Mouse (Mus musculus) effector memory CD4-positive, alpha-beta T cell, adult 5 months (primary cell): Measurements from ENCODE around the gene Xrcc6. TPM values are rescaled to one million over a fixed set of nuclear protein-coding genes. Genes with fewer than 3 reads are reported as not detected.

ENCODE experiments used
- polyA plus RNA-seq: library from polyadenylated mRNA; unstranded; fragments of 100-300 nt; shearing (Covaris generic); gene quantifications from one replicate; pipeline ENCODE4 v1.2.1, GENCODE M21; 2017

The Xrcc6 gene
- 36.4 TPM for polyA plus RNA-seq

DNA sequence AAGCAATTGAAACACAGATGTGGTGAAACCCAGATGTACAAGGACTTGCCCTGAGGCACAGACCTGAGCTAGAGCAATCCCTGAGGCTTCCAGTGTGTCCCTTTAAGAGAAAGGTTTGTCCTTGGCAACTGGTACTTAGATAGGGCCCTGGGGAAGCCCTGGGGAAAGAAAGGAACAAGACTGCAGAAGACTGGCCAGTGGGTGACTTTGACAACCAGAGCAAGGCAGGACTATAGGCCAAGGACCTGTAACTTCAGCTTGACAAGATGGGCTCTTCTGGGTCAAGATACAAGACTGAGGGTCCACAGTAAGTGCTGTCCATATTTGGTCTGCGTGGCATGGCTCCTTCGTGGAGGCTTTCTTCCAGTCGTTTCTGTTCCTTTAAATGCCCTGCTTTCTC, at the start of gene Xrcc6:
Gene Xrcc6 (plus strand): TSS at position 190 of the 400 bp plus-strand sequence.

DNA sequence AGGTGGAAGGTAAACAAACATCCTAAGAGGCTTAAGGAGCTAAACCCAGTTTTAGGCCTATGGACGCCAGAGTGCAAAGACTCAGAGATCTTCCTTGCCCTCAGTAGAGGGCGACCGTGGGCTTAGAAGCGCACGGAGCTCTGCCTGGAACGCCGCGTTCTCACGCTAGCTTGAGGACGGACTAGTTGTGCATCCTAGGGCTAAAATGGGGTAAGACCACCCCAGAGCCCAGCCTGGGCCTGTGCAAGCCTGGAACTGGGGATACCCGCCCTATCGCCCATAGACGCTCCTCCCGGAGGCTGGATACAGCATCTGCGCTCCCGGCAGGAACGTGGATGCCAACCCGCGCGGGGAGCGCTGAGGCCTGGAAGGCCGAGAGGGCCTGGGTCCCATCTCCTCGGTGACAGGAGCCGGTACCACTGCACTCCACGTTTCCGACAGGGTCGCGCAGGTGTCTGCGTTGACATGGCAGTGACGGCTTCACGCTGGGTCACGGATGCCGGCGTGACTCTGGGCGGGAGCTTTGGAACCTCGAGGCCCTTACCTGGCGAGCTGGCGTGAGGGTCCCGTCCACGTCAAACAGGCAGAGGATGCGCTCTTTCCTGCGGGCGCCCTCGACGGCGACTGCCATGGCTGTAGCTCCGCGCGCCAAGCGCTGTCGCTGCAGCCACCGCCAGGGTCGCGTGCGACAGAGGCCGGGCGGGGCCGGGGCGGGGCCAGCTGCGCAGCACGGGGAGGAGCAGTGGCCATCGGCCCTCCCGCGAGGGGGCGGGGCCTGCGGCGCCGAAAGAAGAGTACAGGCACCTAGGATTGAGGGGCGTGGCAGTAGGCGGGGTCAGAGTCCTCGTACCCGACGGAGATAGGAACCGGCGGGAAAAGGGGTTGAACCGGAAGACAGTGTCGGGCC, 27.2 kb upstream of the Xrcc6 start, which contains the start of gene Pmm1:
Gene Pmm1 (minus strand): TSS at position 760 of the 907 bp plus-strand sequence.

DNA sequence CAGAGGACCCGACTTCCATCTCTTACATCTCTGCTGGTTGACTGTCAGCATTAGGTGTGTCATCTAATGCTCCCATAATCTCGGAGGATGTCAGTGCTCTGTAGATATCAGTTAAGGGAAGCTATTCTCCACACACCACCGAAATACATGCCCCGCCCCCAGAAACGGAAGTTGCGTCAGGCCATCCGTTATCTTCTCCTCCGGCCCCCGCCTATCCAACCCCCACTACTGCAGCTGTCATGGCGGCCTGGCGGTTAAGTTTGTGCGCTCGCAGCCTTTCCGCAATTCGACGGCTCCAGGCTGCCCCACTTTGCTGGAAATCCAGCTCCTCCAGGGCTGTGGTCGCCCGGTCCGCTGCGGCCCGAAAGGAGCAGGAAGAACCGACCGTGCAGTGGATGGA, 7.3 kb upstream of the Xrcc6 start, which contains the start of gene 1700029P11Rik:
Gene 1700029P11Rik (plus strand): TSS at position 220 of the 400 bp plus-strand sequence.

DNA sequence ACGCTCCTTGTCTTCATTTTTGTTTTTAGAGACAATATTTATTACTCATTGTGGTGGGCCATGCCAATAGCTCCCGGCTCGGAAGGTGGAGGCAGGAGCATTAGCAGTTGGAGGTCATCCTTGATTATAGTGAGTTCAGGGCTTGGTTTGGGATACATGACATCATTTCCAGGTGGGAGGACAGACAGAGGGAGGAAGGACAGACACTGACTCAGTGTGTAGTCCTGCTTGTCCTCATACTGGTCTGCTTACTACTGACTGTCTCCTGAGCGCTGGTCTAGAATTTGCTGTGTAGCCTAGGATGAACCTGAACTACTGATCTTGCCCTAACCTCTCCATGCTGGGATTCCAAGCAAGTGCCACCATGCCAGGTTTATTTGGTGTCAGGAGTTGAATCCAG, 46.1 kb downstream of the Xrcc6 start, which contains the start of gene Desi1:
Gene Desi1 (minus strand): TSS at position 101 of the 400 bp plus-strand sequence.

DNA sequence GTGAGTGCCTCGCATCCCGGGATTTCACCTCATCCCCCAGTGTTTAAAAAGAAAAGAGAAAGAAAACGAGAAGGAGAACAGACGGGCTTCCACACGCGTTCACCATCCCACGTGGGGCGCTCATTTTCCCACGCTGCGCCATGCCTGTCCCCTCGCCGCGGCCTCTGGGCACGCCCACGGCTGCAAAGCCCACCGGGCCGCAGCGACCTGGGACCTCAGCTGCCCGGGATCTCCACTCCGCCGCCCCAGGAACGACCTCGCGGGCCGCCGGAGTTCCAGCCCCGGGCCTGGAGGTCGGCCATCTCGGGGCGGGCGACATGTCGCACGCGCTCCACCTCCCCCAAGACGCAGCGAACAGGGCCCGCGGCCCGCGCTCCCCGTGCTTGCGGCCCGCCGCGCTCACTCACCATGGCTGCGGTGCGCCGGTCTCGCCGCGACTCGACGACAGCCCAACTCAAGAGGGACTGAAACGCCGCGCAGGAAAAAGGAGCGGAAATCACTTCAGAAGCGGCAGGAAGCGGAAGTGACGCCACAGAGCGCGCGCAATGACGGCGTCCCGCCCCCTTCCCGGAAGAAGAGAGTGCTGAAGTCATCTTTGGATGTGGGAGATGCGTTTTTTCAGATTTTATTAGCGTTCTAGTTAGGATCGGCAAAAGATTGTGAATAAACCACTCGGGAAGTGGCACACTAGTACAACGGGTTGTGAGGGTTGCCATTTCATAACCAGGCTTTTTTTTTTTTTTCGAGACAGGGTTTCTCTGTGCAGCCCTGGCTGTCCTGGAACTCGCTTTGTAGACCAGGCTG, 59.6 kb downstream of the Xrcc6 start, which contains the start of gene Snu13:
Gene Snu13 (minus strand): TSS at position 519 of the 804 bp plus-strand sequence.

DNA sequence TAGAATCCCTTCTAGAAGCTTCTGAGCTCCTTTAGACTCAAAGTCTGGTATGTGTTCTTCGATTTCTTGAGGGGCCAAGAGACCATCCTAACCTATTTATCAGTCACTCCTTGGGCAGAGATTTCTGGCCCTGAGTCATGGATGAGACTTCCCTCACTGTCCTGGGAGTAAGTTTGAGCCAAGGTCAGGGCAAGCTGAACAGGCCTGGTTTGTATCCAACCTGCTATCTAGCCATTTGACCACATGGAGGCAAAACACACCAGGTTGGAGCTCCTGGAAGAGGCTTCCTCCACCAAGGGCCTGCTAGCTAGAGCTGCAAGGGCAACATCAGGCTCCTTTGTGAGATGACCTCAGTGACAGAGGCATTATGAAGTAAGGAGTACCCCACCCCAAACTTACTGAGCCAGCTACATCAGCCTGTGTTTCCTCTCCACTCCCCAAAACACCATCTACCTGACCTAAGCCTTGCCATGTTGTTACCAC, 71.1 kb downstream of the Xrcc6 start, which contains the start of gene 4930407I10Rik:
Gene 4930407I10Rik (plus strand): TSS at position 433 of the 483 bp plus-strand sequence.

DNA sequence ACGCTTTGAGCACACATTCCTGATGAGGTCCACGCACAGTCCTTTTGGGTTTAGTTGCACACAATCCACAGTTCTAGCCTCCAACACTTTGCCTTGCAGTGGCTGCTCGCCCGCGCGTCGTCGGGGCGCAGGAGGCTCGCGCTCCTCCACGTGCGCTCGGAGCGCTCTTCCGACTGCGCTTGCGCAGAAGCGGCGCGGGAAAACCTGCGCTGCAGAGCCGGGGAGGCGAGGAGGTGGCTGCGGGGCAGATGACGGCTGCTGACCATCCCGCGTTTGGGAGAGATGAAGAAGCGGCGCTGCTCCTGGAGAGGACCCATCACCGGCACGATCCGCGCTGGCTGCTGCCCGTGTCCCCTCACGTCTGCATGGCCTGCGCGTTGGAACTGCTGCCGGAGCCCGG, 82.3 kb downstream of the Xrcc6 start, which contains the start of gene Mei1:
Gene Mei1 (plus strand): TSS at position 99 of the 400 bp plus-strand sequence.

Other genes starting within 250 kb of the Xrcc6 start
- 6.3 TPM for gene Zc3h7b, start 242.8 kb upstream of the Xrcc6 start, polyA plus RNA-seq
- gene Rangap1, start 242.3 kb upstream of the Xrcc6 start, polyA plus RNA-seq: 64.4 TPM
- 30.6 TPM for gene Tef, start 185.4 kb upstream of the Xrcc6 start, polyA plus RNA-seq
- 535 TPM for gene Tob2, start 129.0 kb upstream of the Xrcc6 start, polyA plus RNA-seq
- gene Phf5a, start 115.9 kb upstream of the Xrcc6 start, polyA plus RNA-seq: 75.8 TPM
- gene Aco2, start 115.5 kb upstream of the Xrcc6 start, polyA plus RNA-seq: 115 TPM
- 32.1 TPM for gene Polr3h, start 61.6 kb upstream of the Xrcc6 start, polyA plus RNA-seq
- gene Csdc2, start 51.1 kb upstream of the Xrcc6 start, polyA plus RNA-seq: not detected
- 7.9 TPM for gene Pmm1, start 26.9 kb upstream of the Xrcc6 start, polyA plus RNA-seq
- not detected for gene 1700029P11Rik, start 7.3 kb upstream of the Xrcc6 start, polyA plus RNA-seq
- 29.9 TPM for gene Desi1, start 46.0 kb downstream of the Xrcc6 start, polyA plus RNA-seq
- gene Snu13, start 59.8 kb downstream of the Xrcc6 start, polyA plus RNA-seq: 238 TPM
- gene 4930407I10Rik, start 71.3 kb downstream of the Xrcc6 start, polyA plus RNA-seq: not detected
- gene Mei1, start 82.2 kb downstream of the Xrcc6 start, polyA plus RNA-seq: not detected
- 31.0 TPM for gene Ccdc134, start 140.1 kb downstream of the Xrcc6 start, polyA plus RNA-seq
- 179 TPM for gene Srebf2, start 159.3 kb downstream of the Xrcc6 start, polyA plus RNA-seq
- gene Shisa8, start 225.0 kb downstream of the Xrcc6 start, polyA plus RNA-seq: not detected
- gene Tnfrsf13c, start 236.5 kb downstream of the Xrcc6 start, polyA plus RNA-seq: 0.56 TPM